Mouse (Mus musculus) kidney, postnatal 10 days (tissue): Measurements from ENCODE around the gene Rgs19.

Source experiments
- DNase-seq: peaks from one replicate; pipeline ENCODE4 v3.0.0; 2021; ENCODE audit warnings: mixed read lengths

Rgs19 gene

GRCm38 (mm10) chr2:181648926-181649325 lies 44.9 kb downstream of the Rgs19 start:
- no peak for DNase-seq

GRCm38 (mm10) chr2:181646626-181647472 lies 46.9 kb downstream of the Rgs19 start:
- DNase-seq: no peak

DNA sequence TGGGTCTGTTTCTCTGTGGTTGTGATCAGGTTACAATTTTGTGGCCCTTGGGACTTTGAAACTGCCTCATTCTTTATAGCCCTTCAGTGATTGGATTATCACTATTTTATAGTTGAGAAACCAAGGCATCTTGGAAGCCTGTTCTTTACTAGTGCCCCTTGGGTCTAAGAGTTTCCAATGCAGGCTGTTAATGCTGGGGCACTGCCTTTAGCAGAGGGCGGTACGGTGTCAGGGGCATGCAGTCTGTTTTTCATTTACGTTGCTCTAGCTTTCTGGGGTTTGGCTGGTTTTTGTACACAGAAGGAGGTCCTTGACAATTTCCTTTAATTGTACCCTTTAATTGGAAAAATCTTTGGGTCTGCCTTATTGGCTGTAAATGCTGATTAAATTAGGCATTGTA lies 48.1 kb downstream of the Rgs19 start:
- no peak for DNase-seq

- peak; percentile 67 for DNase-seq
These were observed 49.4 kb downstream of the Rgs19 start for GRCm38 (mm10) chr2:181644361-181644760.
